Mouse (Mus musculus) cerebellum, adult (tissue): ENCODE results near the gene Prkce.
"Not testable (repeated sequence)": the region's sequence is repeated elsewhere in the genome, so short reads cannot be mapped to it uniquely, and the experiment has no call there.

Source experiments
- ATAC-seq: cut with Nextera tagmentation; 2 replicates; pipeline ENCODE4 v1.9.2; 2017; ENCODE audit warnings: mild to moderate bottlenecking, moderate library complexity, mixed read lengths; ENCODE audit not compliant: insufficient number of reproducible peaks, low FRiP score, low TSS enrichment

Prkce gene

GRCm38 (mm10) chr17:86463369-86463768, 295.8 kb downstream of the Prkce start:
- ATAC-seq, result no peak

GRCm38 (mm10) chr17:86464197-86464596, 296.6 kb downstream of the Prkce start:
- peak; percentile 32; the same call in 1 of the 2 replicates for ATAC-seq

GRCm38 (mm10) chr17:86464689-86465363, 297.2 kb downstream of the Prkce start:
- ATAC-seq, result peak; percentile 84

- ATAC-seq, result no peak
Observed at GRCm38 (mm10) chr17:86465865-86466264, 298.3 kb downstream of the Prkce start.

- no peak for ATAC-seq
Observed at GRCm38 (mm10) chr17:86466412-86466811, 298.8 kb downstream of the Prkce start.

- ATAC-seq, result no peak
Observed at GRCm38 (mm10) chr17:86466871-86467270, 299.3 kb downstream of the Prkce start.

GRCm38 (mm10) chr17:86467291-86467898, 299.8 kb downstream of the Prkce start:
- no peak for ATAC-seq

- ATAC-seq, result no peak
Observed at GRCm38 (mm10) chr17:86467967-86468366, 300.4 kb downstream of the Prkce start.

- no peak for ATAC-seq
Observed at GRCm38 (mm10) chr17:86470160-86470559, 302.6 kb downstream of the Prkce start.

GRCm38 (mm10) chr17:86471684-86472083, 304.1 kb downstream of the Prkce start:
- ATAC-seq, result 0 out of 2 replicates have a peak, but pooled peaks have one; percentile 15

- no peak for ATAC-seq
Observed at GRCm38 (mm10) chr17:86476674-86477073, 309.1 kb downstream of the Prkce start.

GRCm38 (mm10) chr17:86477401-86477800, 309.8 kb downstream of the Prkce start:
- not testable (repeated sequence) for ATAC-seq

- ATAC-seq, result no peak
Observed at GRCm38 (mm10) chr17:86479406-86479805, 311.8 kb downstream of the Prkce start.

GRCm38 (mm10) chr17:86482675-86483074, 315.1 kb downstream of the Prkce start:
- no peak for ATAC-seq

GRCm38 (mm10) chr17:86484087-86484737, 316.6 kb downstream of the Prkce start:
- ATAC-seq, result peak; percentile 66

GRCm38 (mm10) chr17:86486657-86487056, 319.1 kb downstream of the Prkce start:
- ATAC-seq, result no peak

- no peak for ATAC-seq
Observed at GRCm38 (mm10) chr17:86487450-86487849, 319.9 kb downstream of the Prkce start.

GRCm38 (mm10) chr17:86489827-86490226, 322.2 kb downstream of the Prkce start:
- ATAC-seq, result no peak

GRCm38 (mm10) chr17:86492376-86492775, 324.8 kb downstream of the Prkce start:
- no peak for ATAC-seq

- ATAC-seq, result no peak
Observed at GRCm38 (mm10) chr17:86493891-86494420, 326.4 kb downstream of the Prkce start.

GRCm38 (mm10) chr17:86494494-86494893, 326.9 kb downstream of the Prkce start:
- no peak for ATAC-seq
